Mouse (Mus musculus): ENCODE measurements around the gene Lyzl6. TPM values are rescaled to one million over a fixed set of nuclear protein-coding genes. Genes with fewer than 3 reads are reported as not detected.
A peak's percentile ranks its signal among the peaks of the same experiment; 100 is the strongest.

The Lyzl6 gene
- polyA plus RNA-seq, 1 experiment: not detected

DNA sequence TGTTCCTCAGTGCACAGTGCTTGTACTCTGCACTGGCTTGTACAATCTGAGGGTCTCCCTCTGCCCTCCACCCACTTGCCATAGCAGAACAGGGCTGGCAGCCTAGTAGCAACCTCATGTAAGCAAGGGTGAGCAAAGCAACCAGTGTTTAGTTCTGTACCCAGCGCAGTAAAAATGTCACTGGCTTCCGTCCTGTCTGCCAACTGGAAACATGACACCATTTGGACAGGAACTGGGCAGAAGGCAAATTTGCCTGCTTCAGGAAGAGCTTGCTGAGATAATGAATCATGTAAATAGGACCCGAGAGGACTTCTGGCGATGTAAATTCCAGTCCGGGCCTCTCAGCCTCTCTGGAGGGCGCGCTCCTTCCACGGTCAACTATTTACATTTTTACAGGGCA, 7.0 kb upstream of the Lyzl6 start:
- no peak for TF ChIP-seq POLR2A (IDR thresholded peaks at IDR 0.05; ENCODE audit: low read depth, low read length)
- TF ChIP-seq CTCF (IDR thresholded peaks at IDR 0.05; ENCODE audit: extremely low read depth, insufficient read length, insufficient replicate concordance, low read depth, low read length): no peak
- Histone ChIP-seq H3K27ac (ENCODE audit: insufficient read depth, low read depth, low read length) (no peak overlapping the region), H3K27me3 (ENCODE audit: control insufficient read depth, insufficient read depth, low read length) (peaks cover 24% of the 10 kb centered on the region), H3K4me1 (ENCODE audit: control insufficient read depth, insufficient read depth, insufficient read length, low read length) (peaks cover 7% of the 10 kb centered on the region), H3K36me3 (ENCODE audit: control insufficient read depth, insufficient read depth, low read length) (no peaks in the 10 kb centered on the region), H3K4me3 (ENCODE audit: low read depth, low read length) (no peak overlapping the region)
- WGBS: 53% methylated on average over 8 of the region's 8 CpGs

DNA sequence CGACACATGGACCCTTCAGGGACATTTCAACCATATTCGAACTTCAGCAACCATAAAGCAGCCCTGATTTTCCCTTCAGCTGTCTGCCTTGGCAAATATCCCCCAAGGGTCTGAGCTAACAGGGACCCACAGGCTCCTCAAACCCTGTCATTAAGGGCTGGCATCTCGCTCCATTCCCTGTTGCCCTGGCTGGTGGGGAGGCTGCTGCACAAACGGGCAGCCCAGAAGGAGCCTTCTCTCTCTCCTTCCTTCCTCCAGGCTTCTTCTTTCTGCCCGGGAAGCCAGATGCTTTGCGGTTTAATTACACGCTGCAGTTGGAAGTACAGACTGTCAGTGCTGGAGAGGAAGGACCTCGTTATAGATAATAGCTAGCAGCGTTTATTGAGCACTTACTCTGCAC, 4.5 kb upstream of the Lyzl6 start:
- H3K36me3 ChIP-seq (ENCODE audit: control insufficient read depth, insufficient read depth, low read length): no peaks in the 10 kb centered on the region
- no peaks in the 10 kb centered on the region for H3K4me1 ChIP-seq (ENCODE audit: control insufficient read depth, insufficient read depth, insufficient read length, low read length)
- H3K27me3 ChIP-seq (ENCODE audit: control insufficient read depth, insufficient read depth, low read length): peaks cover 12% of the 10 kb centered on the region
- H3K27ac ChIP-seq (ENCODE audit: insufficient read depth, low read depth, low read length): no peak overlapping the region
- WGBS: 55% methylated on average over 9 of the region's 9 CpGs
- TF ChIP-seq POLR2A (IDR thresholded peaks at IDR 0.05; ENCODE audit: low read depth, low read length) (no peak), CTCF (IDR thresholded peaks at IDR 0.05; ENCODE audit: extremely low read depth, insufficient read length, insufficient replicate concordance, low read depth, low read length) (no peak)
- no peak overlapping the region for H3K4me3 ChIP-seq (ENCODE audit: low read depth, low read length)

DNA sequence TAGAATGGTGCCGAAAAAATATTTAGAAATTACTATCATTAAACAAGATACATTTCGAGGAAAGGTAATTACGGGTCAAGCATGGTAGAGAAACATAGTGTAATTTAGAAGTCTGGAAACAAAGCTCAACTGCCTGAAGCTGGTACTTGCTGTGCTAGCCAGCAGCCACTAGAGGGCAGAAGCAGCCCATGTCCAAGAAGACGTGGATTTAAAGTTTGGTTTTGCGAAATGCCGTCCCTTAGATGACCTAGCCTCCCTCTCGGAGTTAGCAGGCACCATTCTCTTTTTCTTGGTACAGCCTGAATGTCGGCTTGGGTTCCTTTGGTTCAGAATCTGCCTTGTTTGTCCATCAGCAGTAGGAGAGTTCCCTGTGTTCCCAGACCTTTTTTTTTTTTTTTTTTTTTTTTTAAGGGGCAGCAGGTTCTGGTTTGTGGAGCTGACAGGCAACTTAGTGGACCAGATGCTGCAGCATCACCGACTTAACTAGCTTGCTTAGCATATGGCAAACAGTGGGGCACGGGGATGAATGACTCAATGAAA, 787 bp upstream of the Lyzl6 start:
- WGBS: 2% methylated on average over 10 of the region's 10 CpGs
- Histone ChIP-seq H3K36me3 (ENCODE audit: control insufficient read depth, insufficient read depth, low read length) (no peaks in the 10 kb centered on the region), H3K27ac (ENCODE audit: insufficient read depth, low read depth, low read length) (no peak overlapping the region), H3K4me1 (ENCODE audit: control insufficient read depth, insufficient read depth, insufficient read length, low read length) (no peaks in the 10 kb centered on the region), H3K4me3 (ENCODE audit: low read depth, low read length) (no peak overlapping the region), H3K27me3 (ENCODE audit: control insufficient read depth, insufficient read depth, low read length) (peaks cover 5% of the 10 kb centered on the region; the same call in 1 of the 2 replicates)
- TF ChIP-seq POLR2A (IDR thresholded peaks at IDR 0.05; ENCODE audit: low read depth, low read length) (no peak), CTCF (IDR thresholded peaks at IDR 0.05; ENCODE audit: extremely low read depth, insufficient read length, insufficient replicate concordance, low read depth, low read length) (peak; percentile 95; the same call in 1 of the 2 replicates)

DNA sequence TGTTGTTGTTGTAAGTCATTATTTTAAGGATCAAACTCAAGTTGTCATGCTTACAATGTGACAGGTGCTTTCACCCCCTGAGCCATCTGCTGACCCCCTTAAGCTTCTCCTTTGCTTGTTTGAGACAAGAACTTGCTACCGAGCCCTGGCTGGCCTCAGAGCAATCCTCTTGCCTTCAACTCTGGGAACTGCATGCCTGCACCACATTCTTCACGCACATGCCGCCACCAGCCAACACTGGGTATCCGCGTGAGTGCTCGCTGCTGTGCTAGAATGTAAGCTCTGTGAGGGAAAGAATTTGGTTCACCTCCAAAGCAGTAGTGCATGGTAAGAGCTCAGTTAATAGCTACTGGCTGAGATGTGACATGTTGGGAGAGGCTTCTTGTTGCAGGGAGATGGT, 2.4 kb downstream of the Lyzl6 start:
- H3K4me3 ChIP-seq (ENCODE audit: low read depth, low read length): no peak overlapping the region
- H3K36me3 ChIP-seq (ENCODE audit: control insufficient read depth, insufficient read depth, low read length): no peaks in the 10 kb centered on the region
- H3K27me3 ChIP-seq (ENCODE audit: control insufficient read depth, insufficient read depth, low read length): peaks cover 5% of the 10 kb centered on the region; the same call in 1 of the 2 replicates
- TF ChIP-seq POLR2A (IDR thresholded peaks at IDR 0.05; ENCODE audit: low read depth, low read length): no peak
- no peak for TF ChIP-seq CTCF (IDR thresholded peaks at IDR 0.05; ENCODE audit: extremely low read depth, insufficient read length, insufficient replicate concordance, low read depth, low read length)
- WGBS: 68% methylated on average over 6 of the region's 6 CpGs
- no peak overlapping the region for H3K27ac ChIP-seq (ENCODE audit: insufficient read depth, low read depth, low read length)
- H3K4me1 ChIP-seq (ENCODE audit: control insufficient read depth, insufficient read depth, insufficient read length, low read length): no peaks in the 10 kb centered on the region

DNA sequence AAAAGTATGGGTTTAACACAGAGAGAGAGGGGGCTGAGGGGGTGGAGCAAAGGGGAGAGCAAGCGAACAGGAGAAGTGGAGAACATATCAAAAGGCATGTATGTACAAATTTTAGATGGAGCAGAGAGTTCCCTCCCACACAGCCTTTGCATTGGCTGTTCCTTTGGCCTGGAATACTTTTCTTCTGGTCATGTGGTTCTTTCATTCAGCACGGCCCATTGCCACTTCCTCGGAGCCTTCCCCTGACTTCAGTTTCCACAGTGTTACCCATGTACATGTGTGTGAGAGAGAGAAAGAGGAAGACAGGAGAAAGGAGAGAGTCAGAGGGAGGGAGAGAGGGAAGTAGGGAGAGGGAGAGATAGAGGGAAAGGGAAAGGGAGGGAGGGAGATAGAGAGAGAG, 3.2 kb downstream of the Lyzl6 start:
- 70% methylated on average over 3 of the region's 3 CpGs for WGBS
- no peaks in the 10 kb centered on the region for H3K4me1 ChIP-seq (ENCODE audit: control insufficient read depth, insufficient read depth, insufficient read length, low read length)
- no peak overlapping the region for H3K27ac ChIP-seq (ENCODE audit: insufficient read depth, low read depth, low read length)
- no peaks in the 10 kb centered on the region for H3K36me3 ChIP-seq (ENCODE audit: control insufficient read depth, insufficient read depth, low read length)
- H3K27me3 ChIP-seq (ENCODE audit: control insufficient read depth, insufficient read depth, low read length): peaks cover 5% of the 10 kb centered on the region; the same call in 1 of the 2 replicates
- TF ChIP-seq POLR2A (IDR thresholded peaks at IDR 0.05; ENCODE audit: low read depth, low read length): no peak
- no peak for TF ChIP-seq CTCF (IDR thresholded peaks at IDR 0.05; ENCODE audit: extremely low read depth, insufficient read length, insufficient replicate concordance, low read depth, low read length)
- H3K4me3 ChIP-seq (ENCODE audit: low read depth, low read length): no peak overlapping the region

DNA sequence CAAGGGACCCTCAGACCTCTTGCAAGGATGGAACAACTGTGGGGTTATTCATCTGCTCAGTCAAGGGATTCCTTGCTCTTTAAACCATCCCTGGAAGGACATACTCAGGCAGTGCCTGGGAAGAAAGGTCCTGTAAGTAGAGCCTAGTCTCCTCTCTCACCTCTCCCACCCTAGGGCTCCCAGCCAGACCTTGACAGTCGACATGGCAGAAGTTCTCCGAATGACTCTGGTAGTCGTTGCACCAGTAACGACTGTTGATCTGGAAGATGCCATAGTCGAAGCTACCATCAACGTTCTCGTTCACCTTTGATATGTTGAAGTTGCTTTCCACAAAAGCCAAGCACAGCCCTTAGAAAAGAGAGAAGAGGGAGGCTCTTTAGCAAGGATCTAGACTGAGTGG, 3.9 kb downstream of the Lyzl6 start:
- Histone ChIP-seq H3K27ac (ENCODE audit: insufficient read depth, low read depth, low read length) (no peak overlapping the region), H3K4me3 (ENCODE audit: low read depth, low read length) (no peak overlapping the region), H3K4me1 (ENCODE audit: control insufficient read depth, insufficient read depth, insufficient read length, low read length) (no peaks in the 10 kb centered on the region), H3K36me3 (ENCODE audit: control insufficient read depth, insufficient read depth, low read length) (no peaks in the 10 kb centered on the region), H3K27me3 (ENCODE audit: control insufficient read depth, insufficient read depth, low read length) (peaks cover 3% of the 10 kb centered on the region; the same call in 1 of the 2 replicates)
- WGBS: 79% methylated on average over 7 of the region's 7 CpGs
- no peak for TF ChIP-seq CTCF (IDR thresholded peaks at IDR 0.05; ENCODE audit: extremely low read depth, insufficient read length, insufficient replicate concordance, low read depth, low read length)
- TF ChIP-seq POLR2A (IDR thresholded peaks at IDR 0.05; ENCODE audit: low read depth, low read length): no peak

DNA sequence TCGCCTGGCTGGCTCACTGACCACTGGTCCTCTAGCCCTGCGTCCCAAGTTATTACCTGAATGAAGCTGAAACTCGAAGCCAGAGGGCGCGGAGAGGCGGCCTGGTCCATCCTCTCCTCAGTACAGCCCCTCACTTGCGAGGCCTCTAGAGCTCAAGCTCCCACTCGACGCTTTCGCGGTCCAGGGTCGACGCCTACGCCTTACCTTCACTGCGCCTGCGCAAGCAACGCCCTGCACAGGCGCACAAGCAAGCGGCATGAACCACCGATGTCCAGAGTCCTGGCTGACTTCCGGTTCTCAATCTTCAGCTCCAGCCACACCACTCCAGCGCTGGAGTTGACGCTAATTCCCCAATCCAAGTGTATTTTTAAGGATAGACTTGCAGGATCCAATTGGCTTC, 11.2 kb downstream of the Lyzl6 start:
- no peaks in the 10 kb centered on the region for H3K4me1 ChIP-seq (ENCODE audit: control insufficient read depth, insufficient read depth, insufficient read length, low read length)
- no peaks in the 10 kb centered on the region for H3K27me3 ChIP-seq (ENCODE audit: control insufficient read depth, insufficient read depth, low read length)
- 75% methylated on average over 23 of the region's 23 CpGs for WGBS
- no peaks in the 10 kb centered on the region for H3K36me3 ChIP-seq (ENCODE audit: control insufficient read depth, insufficient read depth, low read length)
- no peak overlapping the region for H3K27ac ChIP-seq (ENCODE audit: insufficient read depth, low read depth, low read length)
- TF ChIP-seq CTCF (IDR thresholded peaks at IDR 0.05; ENCODE audit: extremely low read depth, insufficient read length, insufficient replicate concordance, low read depth, low read length): no peak
- TF ChIP-seq POLR2A (IDR thresholded peaks at IDR 0.05; ENCODE audit: low read depth, low read length): no peak
- H3K4me3 ChIP-seq (ENCODE audit: low read depth, low read length): no peak overlapping the region
